Mouse (Mus musculus): ENCODE data around the gene Poln. TPM values are rescaled to one million over a fixed set of nuclear protein-coding genes. Genes with fewer than 3 reads are reported as not detected.
A peak's percentile ranks its signal among the peaks of the same experiment; 100 is the strongest.

Poln gene
- total RNA-seq (2021): 1 to 10 TPM in 1 of 2 experiments, under 1 TPM in 1; 0.69 to 1.0 TPM

GRCm38 (mm10) chr5:34168950-34169891 lies at the start of gene Poln, which contains the start of gene Haus3:
TSS of gene Poln (minus strand) at chr5:34169448.
TSS of gene Haus3 (minus strand) at chr5:34169527.
- intact Hi-C loops (cut with DNase I): no loop called here
- peak; percentile 97 to 99 for DNase-seq (ENCODE audit: extremely low spot score in 1 of 2, low spot score in 2 of 2)

DNA sequence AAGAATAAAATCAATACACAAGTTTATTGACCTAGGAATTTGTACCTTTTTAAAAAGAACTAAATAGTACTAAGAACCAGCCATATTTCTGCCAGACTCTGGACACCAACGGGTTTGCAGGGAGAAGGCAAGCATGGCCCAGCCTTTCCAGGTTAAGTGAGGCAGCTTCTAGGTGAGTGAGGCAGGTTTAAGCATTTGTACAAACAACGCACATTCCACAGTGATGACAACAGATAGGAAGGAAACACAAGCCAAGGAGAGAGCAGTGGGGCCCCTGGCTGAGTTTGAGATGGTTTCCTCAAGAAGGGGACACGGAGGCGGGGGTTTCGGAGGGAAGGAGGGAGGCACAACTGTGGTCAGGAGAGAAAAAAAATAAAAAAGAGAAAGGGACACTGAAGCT lies 49.4 kb upstream of the Poln start:
- no peak for DNase-seq (ENCODE audit: extremely low spot score in 1 of 2, low spot score in 2 of 2)
- intact Hi-C loops (cut with DNase I): loop anchor here (10.0 kb wide), 1 partner anchor 116 kb away; the partner anchor contains the start of gene Rnf4

- intact Hi-C loops (cut with DNase I): loop anchor here (10.0 kb wide), 1 partner anchor 117 kb away; the partner anchor contains the start of gene Rnf4
- DNase-seq (ENCODE audit: extremely low spot score in 1 of 2, low spot score in 2 of 2): no peak
These were observed 48.5 kb upstream of the Poln start for GRCm38 (mm10) chr5:34217756-34218155.

DNA sequence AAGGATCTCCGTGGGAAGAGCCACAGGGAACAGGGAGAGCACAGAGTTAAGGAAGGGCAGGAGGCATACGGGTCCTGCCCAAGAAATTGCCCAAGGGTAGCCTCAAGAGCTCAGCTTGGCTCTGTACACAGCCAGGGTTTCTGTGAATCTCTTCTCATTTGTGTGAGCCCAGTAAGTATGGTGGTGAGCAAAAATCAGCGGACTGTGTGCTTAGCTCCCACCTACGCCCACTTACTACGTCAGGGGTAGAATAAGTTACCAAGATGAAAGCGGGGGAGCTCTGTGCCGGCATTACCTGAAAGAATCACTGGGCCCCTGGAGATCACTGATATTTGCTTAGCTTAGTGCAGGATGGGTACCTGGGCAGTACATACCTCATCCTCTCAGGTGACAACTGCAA lies 46.8 kb upstream of the Poln start:
- intact Hi-C loops (cut with DNase I): loop anchor here (10.0 kb wide), 1 partner anchor 119 kb away; the partner anchor contains the start of gene Rnf4
- DNase-seq (ENCODE audit: extremely low spot score in 1 of 2, low spot score in 2 of 2): no peak

GRCm38 (mm10) chr5:34213659-34214058 lies 44.4 kb upstream of the Poln start:
- intact Hi-C loops (cut with DNase I): loop anchor here (5.0 to 10.0 kb wide), 2 partner anchors 74 to 121 kb away; partner anchors contain the start of genes Cfap99, Rnf4 and Zfyve28
- no peak for DNase-seq (ENCODE audit: extremely low spot score in 1 of 2, low spot score in 2 of 2)

- DNase-seq (ENCODE audit: extremely low spot score in 1 of 2, low spot score in 2 of 2): peak; percentile 40 to 72
- intact Hi-C loops (cut with DNase I): loop anchor here (5.0 to 10.0 kb wide), 2 partner anchors 77 to 125 kb away; partner anchors contain the start of genes Cfap99, Rnf4 and Zfyve28
These were observed 41.0 kb upstream of the Poln start for GRCm38 (mm10) chr5:34210279-34210678.

- intact Hi-C loops (cut with DNase I): no loop called here
These were observed 38.3 kb upstream of the Poln start for GRCm38 (mm10) chr5:34207503-34207902.

DNA sequence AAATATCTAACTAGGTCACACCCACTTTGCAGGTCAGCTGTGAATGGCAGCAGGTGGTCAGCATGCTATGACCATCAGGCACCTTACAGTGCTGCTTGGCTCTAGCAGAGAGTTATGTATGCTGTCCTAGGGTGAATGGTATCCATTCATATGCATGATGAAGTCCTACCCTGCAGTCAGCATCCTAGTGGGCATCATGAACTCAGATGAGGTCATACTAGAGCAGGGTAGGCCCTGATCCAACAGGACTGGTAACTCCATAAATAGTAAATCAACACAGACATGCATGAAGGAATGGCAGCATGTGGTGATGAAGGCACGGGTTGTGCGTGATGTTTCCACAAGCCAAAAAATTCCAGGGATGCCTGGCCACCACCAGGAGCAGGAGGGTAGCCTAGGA lies 36.5 kb upstream of the Poln start:
- intact Hi-C loops (cut with DNase I): no loop called here
- peak in 1 of 2 experiments; percentile 9 for DNase-seq (ENCODE audit: extremely low spot score in 1 of 2, low spot score in 2 of 2)

More at GRCm38 (mm10) chr5:34207503-34207902, 38.3 kb upstream of the Poln start:
- no peak for DNase-seq (ENCODE audit: extremely low spot score in 1 of 2, low spot score in 2 of 2)

DNA sequence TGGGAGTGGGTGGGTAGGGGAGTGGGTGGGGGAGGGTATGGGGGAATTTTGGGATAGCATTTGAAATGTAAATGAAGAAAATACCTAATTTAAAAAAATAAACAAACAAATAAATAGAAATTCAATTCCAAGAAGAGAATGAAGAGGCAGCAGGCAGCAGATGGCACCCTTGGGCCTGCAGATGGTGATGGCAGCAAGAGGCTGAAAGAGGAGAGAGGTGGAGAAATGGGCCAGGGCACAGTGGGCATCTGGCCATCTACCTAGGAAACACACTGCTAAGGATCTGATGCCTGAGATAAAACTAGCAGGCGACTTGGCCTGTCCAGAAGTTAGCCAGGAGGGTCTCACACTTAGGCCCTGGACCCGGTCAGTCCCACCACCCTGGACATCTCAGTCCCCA lies 35.7 kb upstream of the Poln start:
- peak in 1 of 2 experiments; percentile 19 for DNase-seq (ENCODE audit: extremely low spot score in 1 of 2, low spot score in 2 of 2)
- intact Hi-C loops (cut with DNase I): no loop called here

DNA sequence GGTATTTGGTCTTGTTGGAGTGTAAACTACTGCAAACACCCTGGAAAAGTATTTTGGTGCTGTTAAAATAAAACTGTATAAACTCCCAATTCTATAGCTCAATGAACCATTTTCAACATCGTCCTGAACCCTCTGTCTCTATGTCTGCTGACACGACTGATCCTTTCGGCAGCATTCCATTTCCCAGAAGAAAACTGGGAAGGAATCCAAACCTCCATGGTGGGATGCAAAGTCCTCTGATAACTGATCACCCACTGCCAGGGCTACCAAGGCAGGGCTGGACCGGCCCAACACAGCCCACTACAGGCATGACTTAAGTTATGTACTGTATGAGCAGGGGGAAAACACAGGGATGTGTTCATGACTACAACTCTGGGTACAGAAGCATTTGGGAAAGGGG lies 32.8 kb upstream of the Poln start:
- intact Hi-C loops (cut with DNase I): no loop called here
- no peak for DNase-seq (ENCODE audit: extremely low spot score in 1 of 2, low spot score in 2 of 2)

GRCm38 (mm10) chr5:34201396-34201795 lies 32.1 kb upstream of the Poln start:
- intact Hi-C loops (cut with DNase I): no loop called here
- no peak for DNase-seq (ENCODE audit: extremely low spot score in 1 of 2, low spot score in 2 of 2)

- intact Hi-C loops (cut with DNase I): no loop called here
These were observed 29.4 kb upstream of the Poln start for GRCm38 (mm10) chr5:34198615-34199014.

DNA sequence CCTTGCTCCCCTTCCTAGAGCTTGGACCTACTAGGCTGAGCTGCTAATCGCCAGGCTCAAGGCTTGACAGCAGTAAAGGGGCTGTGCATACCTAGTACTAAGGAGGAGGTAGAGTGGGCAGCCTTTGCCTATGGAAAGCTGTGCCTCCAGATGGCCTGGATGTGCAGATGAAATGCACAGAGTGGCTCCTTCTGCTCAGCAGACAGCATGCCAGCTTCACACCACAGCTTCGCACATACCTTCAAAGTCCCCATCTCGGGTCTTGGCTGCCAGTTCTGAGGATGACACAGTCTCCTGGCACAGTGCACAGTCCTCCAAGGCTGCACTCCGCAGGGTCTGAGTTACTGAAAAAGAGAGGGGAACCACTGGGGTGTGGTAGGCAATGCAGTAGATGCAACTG lies 28.0 kb upstream of the Poln start:
- intact Hi-C loops (cut with DNase I): no loop called here
- DNase-seq (ENCODE audit: extremely low spot score in 1 of 2, low spot score in 2 of 2): peak; percentile 54 to 74

More at GRCm38 (mm10) chr5:34198615-34199014, 29.4 kb upstream of the Poln start:
- DNase-seq (ENCODE audit: extremely low spot score in 1 of 2, low spot score in 2 of 2): no peak

DNA sequence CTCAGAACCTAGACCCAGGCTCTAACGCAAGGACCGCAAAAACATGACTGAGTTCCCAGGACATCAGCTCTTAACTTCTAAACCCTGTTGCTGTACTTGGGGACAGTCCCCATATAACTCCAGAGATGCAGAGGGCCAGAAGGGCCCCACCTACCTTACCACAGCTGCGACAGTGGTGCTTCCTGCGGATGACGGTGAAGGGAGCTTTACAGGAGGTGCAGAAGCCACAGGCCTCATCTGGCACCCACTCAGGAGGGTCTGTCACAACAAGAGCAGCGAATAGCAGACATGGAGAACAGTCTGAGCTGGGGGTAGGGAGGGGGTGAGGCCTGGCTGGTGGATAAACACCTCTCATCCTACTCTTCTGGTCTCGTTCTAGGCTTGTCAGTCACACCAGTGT lies 27.2 kb upstream of the Poln start:
- intact Hi-C loops (cut with DNase I): no loop called here

GRCm38 (mm10) chr5:34195786-34196185 lies 26.5 kb upstream of the Poln start:
- no peak for DNase-seq (ENCODE audit: extremely low spot score in 1 of 2, low spot score in 2 of 2)
- intact Hi-C loops (cut with DNase I): no loop called here

More for the DNA sequence above, 27.2 kb upstream of the Poln start:
- DNase-seq (ENCODE audit: extremely low spot score in 1 of 2, low spot score in 2 of 2): no peak

- intact Hi-C loops (cut with DNase I): loop anchor here (5.0 kb wide), 1 partner anchor 98 kb away; no protein-coding TSS in a partner anchor
- no peak for DNase-seq (ENCODE audit: extremely low spot score in 1 of 2, low spot score in 2 of 2)
These were observed 25.9 kb upstream of the Poln start for GRCm38 (mm10) chr5:34194975-34195662.

- intact Hi-C loops (cut with DNase I): loop anchor here (5.0 kb wide), 1 partner anchor 97 kb away; no protein-coding TSS in a partner anchor
- DNase-seq (ENCODE audit: extremely low spot score in 1 of 2, low spot score in 2 of 2): no peak
These were observed 25.2 kb upstream of the Poln start for GRCm38 (mm10) chr5:34194426-34194825.

- intact Hi-C loops (cut with DNase I): loop anchor here (5.0 kb wide), 1 partner anchor 95 kb away; no protein-coding TSS in a partner anchor
- peak in 1 of 2 experiments; percentile 61 for DNase-seq (ENCODE audit: extremely low spot score in 1 of 2, low spot score in 2 of 2)
These were observed 22.6 kb upstream of the Poln start for GRCm38 (mm10) chr5:34191843-34192242.

- peak in 1 of 2 experiments; percentile 45 for DNase-seq (ENCODE audit: extremely low spot score in 1 of 2, low spot score in 2 of 2)
- intact Hi-C loops (cut with DNase I): loop anchor here (5.0 kb wide), 1 partner anchor 94 kb away; no protein-coding TSS in a partner anchor
These were observed 21.8 kb upstream of the Poln start for GRCm38 (mm10) chr5:34191021-34191420.

Data from left cerebral cortex, postnatal 10 days (tissue).